Comparison of ENCODE assay signal across 21 mouse cellular contexts in genomic region chr9:70830844-70831529, GRCm38 (mm10).
A peak's percentile ranks its signal among the peaks of the same experiment; 100 is the strongest.
DNase-seq lines count a peak whose midpoint lies in the region; ATAC-seq and TF ChIP-seq lines count a peak whose summit lies in the region.
"Had no signal": no experiment of that assay in that cellular context is flagged by ENCODE, and none has a peak within 500 bp of the region (broad histone marks: within the 10 kb centered on the region; RNA-seq: fewer than 3 reads in every experiment).

No protein-coding gene starts in this region.

- no peak for TF ChIP-seq EP300 in liver, embryonic 14.5 days (IDR thresholded peaks at IDR 0.05; ENCODE audit: low read depth)
- TF ChIP-seq EP300 in liver, postnatal 0 days (IDR thresholded peaks at IDR 0.05; ENCODE audit: low read depth) = no peak

- no peaks in the 10 kb centered on the region for H3K9me3 ChIP-seq in liver, embryonic 13.5 days (replicated peaks)
- no peaks in the 10 kb centered on the region for H3K9me3 ChIP-seq in liver, embryonic 14.5 days (ENCODE audit: control insufficient read depth, low read length)
- H3K9me3 ChIP-seq in liver, postnatal 0 days (ENCODE audit: low read length) = no peaks in the 10 kb centered on the region
- H3K9me3 ChIP-seq: embryonic facial prominence, embryonic 13.5 days; forebrain, embryonic 12.5 days; heart, embryonic 13.5 days; hindbrain, embryonic 12.5 days had no signal

- no peak for TF ChIP-seq CTCF in liver, embryonic 14.5 days (IDR thresholded peaks at IDR 0.05; ENCODE audit: low read depth)
- no peak for TF ChIP-seq CTCF in liver, postnatal 0 days (IDR thresholded peaks at IDR 0.05; ENCODE audit: low read depth)

- H3K27me3 ChIP-seq in liver, embryonic 13.5 days = no peaks in the 10 kb centered on the region
- H3K27me3 ChIP-seq in liver, embryonic 14.5 days (ENCODE audit: control insufficient read depth, insufficient read depth, low read length) = no peaks in the 10 kb centered on the region
- H3K27me3 ChIP-seq in liver, postnatal 0 days (ENCODE audit: insufficient read depth, low read length) = no peaks in the 10 kb centered on the region
- H3K27me3 ChIP-seq: embryonic facial prominence, embryonic 13.5 days; forebrain, embryonic 12.5 days; heart, embryonic 13.5 days; hindbrain, embryonic 12.5 days; Patski had no signal

- peak overlapping the region; percentile 41; the same call in 1 of the 2 replicates for H3K9ac ChIP-seq in liver, embryonic 13.5 days
- no peak overlapping the region for H3K9ac ChIP-seq in liver, embryonic 14.5 days (replicated peaks)
- H3K9ac ChIP-seq in liver, postnatal 0 days (replicated peaks) = no peak overlapping the region
- H3K9ac ChIP-seq: embryonic facial prominence, embryonic 13.5 days; forebrain, embryonic 12.5 days; heart, embryonic 13.5 days; hindbrain, embryonic 12.5 days had no signal

- ATAC-seq in liver, embryonic 13.5 days (ENCODE audit: low read depth) = no peak
- no peak for ATAC-seq in liver, embryonic 14.5 days (ENCODE audit: insufficient read depth)
- no peak for ATAC-seq in liver, postnatal 0 days
- ATAC-seq in granulocyte monocyte progenitor cell, adult 5-6 weeks (replicated peaks; ENCODE audit: poor library complexity, severe bottlenecking) = no peak
- ATAC-seq: activated CD4-positive, CD25-positive, alpha-beta regulatory T cell, adult 4 months; forebrain, embryonic 16.5 days; hindbrain, embryonic 16.5 days; Patski had no signal

- WGBS in liver, embryonic 13.5 days (ENCODE audit: insufficient replicate concordance) = 61% methylated on average over 6 of the region's 6 CpGs
- WGBS in liver, embryonic 14.5 days (ENCODE audit: insufficient replicate concordance) = 61% methylated on average over 6 of the region's 6 CpGs
- WGBS in liver, postnatal 0 days (ENCODE audit: insufficient replicate concordance) = 63% methylated on average over 6 of the region's 6 CpGs

- peaks cover 84% of the 10 kb centered on the region for H3K4me1 ChIP-seq in liver, embryonic 13.5 days (replicated peaks)
- peaks cover 32 to 53% of the 10 kb centered on the region in 2 experiments for H3K4me1 ChIP-seq in liver, embryonic 14.5 days (replicated peaks; ENCODE audit: control insufficient read depth in 2 of 2, insufficient read depth in 2 of 2, low read length in 1 of 2)
- peaks cover 63% of the 10 kb centered on the region for H3K4me1 ChIP-seq in liver, postnatal 0 days (ENCODE audit: insufficient read depth)
- H3K4me1 ChIP-seq: forebrain, embryonic 12.5 days; hindbrain, embryonic 12.5 days had no signal

- no peak overlapping the region for H3K4me3 ChIP-seq in liver, embryonic 13.5 days (replicated peaks)
- H3K4me3 ChIP-seq in liver, embryonic 14.5 days (ENCODE audit: insufficient read depth in 1 of 2, low read depth in 2 of 2, low read length in 2 of 2) = no peak overlapping the region
- H3K4me3 ChIP-seq in liver, postnatal 0 days (ENCODE audit: low read depth, low read length) = no peak overlapping the region
- H3K4me3 ChIP-seq: embryonic facial prominence, embryonic 13.5 days; forebrain, embryonic 12.5 days; heart, embryonic 13.5 days; hindbrain, embryonic 12.5 days had no signal

- H3K27ac ChIP-seq in liver, embryonic 13.5 days = peak overlapping the region; percentile 66
- H3K27ac ChIP-seq in liver, embryonic 14.5 days = peak overlapping the region; percentile 4; the same call in 1 of the 2 replicates
- peak overlapping the region; percentile 30; the same call in 1 of the 2 replicates for H3K27ac ChIP-seq in liver, postnatal 0 days (ENCODE audit: low read depth)
- H3K27ac ChIP-seq: embryonic facial prominence, embryonic 13.5 days; forebrain, embryonic 12.5 days; heart, embryonic 13.5 days; hindbrain, embryonic 12.5 days had no signal

- H3K36me3 ChIP-seq in liver, embryonic 13.5 days = no peaks in the 10 kb centered on the region
- H3K36me3 ChIP-seq in liver, embryonic 14.5 days (replicated peaks; ENCODE audit: control insufficient read depth, insufficient read depth, low read depth) = no peaks in the 10 kb centered on the region
- H3K36me3 ChIP-seq in liver, postnatal 0 days (replicated peaks; ENCODE audit: insufficient read depth, low read length) = no peaks in the 10 kb centered on the region
- H3K36me3 ChIP-seq: embryonic facial prominence, embryonic 13.5 days; forebrain, embryonic 12.5 days; heart, embryonic 13.5 days; hindbrain, embryonic 12.5 days had no signal

- H3K4me2 ChIP-seq in liver, embryonic 13.5 days = no peak overlapping the region
- no peak overlapping the region for H3K4me2 ChIP-seq in liver, embryonic 14.5 days (ENCODE audit: low read depth)
- no peak overlapping the region for H3K4me2 ChIP-seq in liver, postnatal 0 days (ENCODE audit: low read depth, low read length)
- H3K4me2 ChIP-seq: embryonic facial prominence, embryonic 13.5 days; forebrain, embryonic 12.5 days; heart, embryonic 13.5 days; hindbrain, embryonic 12.5 days had no signal

- no peak for DNase-seq in liver, embryonic 13.5 days
- no peak for DNase-seq in liver
- DNase-seq in liver, embryonic 14.5 days (ENCODE audit: low read depth in 3 of 3, low spot score in 3 of 3) = no peak
- DNase-seq in liver, postnatal 0 days = no peak
- DNase-seq in frontal cortex, adult 2 months (ENCODE audit: extremely low spot score in 1 of 2, low spot score in 1 of 2) = no peak
- DNase-seq: adrenal gland, adult 2 months; adrenal gland, postnatal 25 days; cerebellum, adult 18-20 months; cerebellum, adult 9-11 months; cerebellum, postnatal 36 days; gastrocnemius, postnatal 14 days; heart, postnatal 36 days had no signal

Comparison
In these comparisons a context has a peak if more than half of its experiments do, and no peak if none do; other contexts are left out.
1. H3K27ac ChIP-seq: peak in every context shown above with its lines; median percentile 66 in liver, embryonic 13.5 days; 30 in liver, postnatal 0 days; 4 in liver, embryonic 14.5 days.